Mouse (Mus musculus): ENCODE measurements around the gene Mst1r. TPM values are rescaled to one million over a fixed set of nuclear protein-coding genes. Genes with fewer than 3 reads are reported as not detected.

Mst1r gene
- total RNA-seq, 1 experiment from 2014 or later = 0.29 TPM

Other genes starting within 250 kb of the Mst1r start
- not detected in 3 replicates for gene Slc38a3, start 237.3 kb upstream of the Mst1r start, total RNA-seq (2017)
- 1.8 TPM in 1 of 3 replicates, not detected in the others for gene Gnat1, start 227.2 kb upstream of the Mst1r start, total RNA-seq (2017)
- gene Sema3f, start 196.4 kb upstream of the Mst1r start, total RNA-seq (2017) = not detected in 3 replicates
- gene Rbm5, start 135.9 kb upstream of the Mst1r start, total RNA-seq (2017) = 339 to 489 TPM (median 412 TPM) in 3 replicates
- 166 to 202 TPM (median 177 TPM) in 3 replicates for gene Rbm6, start 33.6 kb upstream of the Mst1r start, total RNA-seq (2017)
- 13.0 to 22.8 TPM (median 16.4 TPM) in 3 replicates for gene Mon1a, start 18.7 kb upstream of the Mst1r start, total RNA-seq (2017)
- gene Actl11, start 21.6 kb downstream of the Mst1r start, total RNA-seq (2017) = 0.19 TPM in 1 of 3 replicates, not detected in the others
- gene Camkv, start 28.8 kb downstream of the Mst1r start, total RNA-seq (2017) = not detected in 3 replicates
- 1.5 to 1.8 TPM (median 1.6 TPM) in 3 replicates for gene Traip, start 43.3 kb downstream of the Mst1r start, total RNA-seq (2017)
- 40.1 to 97.0 TPM (median 50.1 TPM) in 3 replicates for gene Uba7, start 68.6 kb downstream of the Mst1r start, total RNA-seq (2017)
- not detected in 3 replicates for gene Gm20661, start 76.2 kb downstream of the Mst1r start, total RNA-seq (2017)
- 3.7 to 14.4 TPM (median 10.5 TPM) in 3 replicates for gene Inka1, start 79.0 kb downstream of the Mst1r start, total RNA-seq (2017)
- 2.8 TPM in 1 of 3 replicates, not detected in the others for gene Cdhr4, start 85.6 kb downstream of the Mst1r start, total RNA-seq (2017)
- 1.5 to 2.6 TPM in 2 of 3 replicates, not detected in the other for gene Gm20662, start 89.5 kb downstream of the Mst1r start, total RNA-seq (2017)
- gene Ip6k1, start 95.6 kb downstream of the Mst1r start, total RNA-seq (2017) = 47.0 to 167 TPM (median 102 TPM) in 3 replicates
- 4.5 to 19.8 TPM (median 15.8 TPM) in 3 replicates for gene Gmppb, start 142.4 kb downstream of the Mst1r start, total RNA-seq (2017)
- 2.5 to 3.5 TPM in 2 of 3 replicates, not detected in the other for gene Amigo3, start 146.3 kb downstream of the Mst1r start, total RNA-seq (2017)
- not detected in 3 replicates for gene Mst1, start 173.6 kb downstream of the Mst1r start, total RNA-seq (2017)
- 21.5 to 53.5 TPM (median 30.5 TPM) in 3 replicates for gene Rnf123, start 176.5 kb downstream of the Mst1r start, total RNA-seq (2017)
- 63.3 to 124 TPM (median 97.2 TPM) in 3 replicates for gene Apeh, start 187.7 kb downstream of the Mst1r start, total RNA-seq (2017)

All from monocyte, adult 5-6 weeks (primary cell).